Mouse (Mus musculus) megakaryocyte, embryonic 14.5 days (primary cell): ENCODE measurements around the gene Runx3. TPM values are rescaled to one million over a fixed set of nuclear protein-coding genes. Genes with fewer than 3 reads are reported as not detected.

Source experiments
- H3K27me3 ChIP-seq: replicated peaks from 2 replicates; pipeline ENCODE3; 2012; ENCODE audit warnings: inconsistent platforms
- H3K36me3 ChIP-seq: replicated peaks from 2 replicates; pipeline ENCODE3; 2012; ENCODE audit warnings: low read length, inconsistent platforms, mixed read lengths
- H3K4me1 ChIP-seq: 2 replicates; pipeline ENCODE4 v1.6.1; 2012; ENCODE audit warnings: inconsistent platforms
- H3K4me3 ChIP-seq: replicated peaks from 2 replicates; pipeline ENCODE3; 2012; ENCODE audit warnings: moderate library complexity, mild to moderate bottlenecking, inconsistent platforms
- H3K9me3 ChIP-seq: 2 replicates; pipeline ENCODE4 v1.6.1; 2012; ENCODE audit warnings: inconsistent platforms
- FLI1 ChIP-seq: IDR thresholded peaks from 2 replicates; pipeline ENCODE4 v1.6.1; 2012; ENCODE audit warnings: low read length, inconsistent platforms, mixed read lengths
- GATA1 ChIP-seq: IDR thresholded peaks from 3 replicates; pipeline ENCODE4 v1.6.1; 2012; ENCODE audit warnings: mixed read lengths, low read length, inconsistent platforms, borderline replicate concordance
- polyA plus RNA-seq: library from polyadenylated mRNA; stranded (reverse); fragments of >175 nt; gene quantifications from 2 replicates; pipeline ENCODE4 v1.2.3, GENCODE M21; 2012; ENCODE audit warnings: low replicate concordance; ENCODE audit not compliant: insufficient read depth

Gene Runx3
- polyA plus RNA-seq, 1 experiment = 128 TPM

DNA sequence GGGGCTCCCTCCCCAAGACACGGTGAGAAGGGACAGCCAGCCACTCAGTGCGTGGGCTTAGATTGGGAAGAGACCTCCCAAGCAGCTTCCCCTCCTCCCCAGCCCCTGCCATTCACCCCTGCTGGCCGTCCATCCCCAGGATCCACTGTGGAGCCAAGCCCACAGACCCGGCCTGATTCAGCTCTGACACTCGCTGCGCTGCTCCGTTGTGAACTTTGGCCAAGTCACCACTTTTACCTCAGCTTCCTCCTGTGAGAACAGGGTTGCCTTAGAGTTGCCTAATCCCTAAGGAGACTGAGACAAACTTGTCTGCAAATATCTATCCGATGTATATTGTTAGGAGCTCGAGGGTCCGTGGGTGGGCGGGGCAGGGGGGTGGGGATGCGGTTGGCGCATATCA, 21.3 kb downstream of the Runx3 start:
- TF ChIP-seq GATA1 (no peak), FLI1 (no peak)
- Histone ChIP-seq H3K9me3 (no peaks in the 10 kb centered on the region), H3K4me1 (peaks cover 99% of the 10 kb centered on the region), H3K27me3 (no peaks in the 10 kb centered on the region), H3K36me3 (peaks cover 97% of the 10 kb centered on the region), H3K4me3 (peak overlapping the region; percentile 35)

DNA sequence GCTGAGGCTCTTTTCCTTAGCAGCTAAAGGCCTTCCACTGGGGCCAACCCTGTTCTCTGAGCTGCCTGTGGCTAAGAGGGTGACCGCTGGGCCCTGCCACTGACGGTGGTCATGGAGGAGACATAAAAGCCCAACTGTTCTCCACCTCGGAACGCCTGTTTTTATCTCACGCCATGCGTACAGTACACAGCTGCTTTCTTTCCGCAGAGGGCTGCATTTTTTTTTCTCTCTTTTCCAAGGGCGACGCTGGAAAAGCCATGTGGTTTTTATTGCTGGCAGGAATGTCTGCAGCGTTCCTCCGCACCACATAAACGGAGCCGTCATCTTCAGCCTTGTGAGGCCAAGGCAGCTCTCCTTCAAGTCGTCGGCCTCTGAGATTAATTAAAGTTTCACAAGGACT, 26.3 kb downstream of the Runx3 start:
- H3K9me3 ChIP-seq = no peaks in the 10 kb centered on the region
- no peak overlapping the region for H3K4me3 ChIP-seq
- peaks cover 87% of the 10 kb centered on the region for H3K36me3 ChIP-seq
- H3K4me1 ChIP-seq = peaks cover 99% of the 10 kb centered on the region
- TF ChIP-seq GATA1 (no peak), FLI1 (no peak)
- H3K27me3 ChIP-seq = no peaks in the 10 kb centered on the region

GRCm38 (mm10) chr4:135148660-135149059, 28.2 kb downstream of the Runx3 start:
- H3K4me1 ChIP-seq = peaks cover 95% of the 10 kb centered on the region
- H3K27me3 ChIP-seq = no peaks in the 10 kb centered on the region
- H3K9me3 ChIP-seq = no peaks in the 10 kb centered on the region
- H3K4me3 ChIP-seq = no peak overlapping the region
- H3K36me3 ChIP-seq = peaks cover 73% of the 10 kb centered on the region
- no peak for TF ChIP-seq GATA1
- no peak for TF ChIP-seq FLI1

GRCm38 (mm10) chr4:135150031-135150801, 29.8 kb downstream of the Runx3 start:
- no peaks in the 10 kb centered on the region for H3K27me3 ChIP-seq
- peak overlapping the region; percentile 96 for H3K4me3 ChIP-seq
- peaks cover 95% of the 10 kb centered on the region for H3K4me1 ChIP-seq
- H3K36me3 ChIP-seq = peaks cover 68% of the 10 kb centered on the region
- H3K9me3 ChIP-seq = no peaks in the 10 kb centered on the region
- no peak for TF ChIP-seq FLI1
- no peak for TF ChIP-seq GATA1

- Histone ChIP-seq H3K4me1 (peaks cover 93% of the 10 kb centered on the region), H3K36me3 (peaks cover 67% of the 10 kb centered on the region), H3K9me3 (no peaks in the 10 kb centered on the region), H3K4me3 (peak overlapping the region; percentile 96), H3K27me3 (no peaks in the 10 kb centered on the region)
- TF ChIP-seq FLI1 = no peak
- TF ChIP-seq GATA1 = no peak
Observed at GRCm38 (mm10) chr4:135151111-135151987, 30.9 kb downstream of the Runx3 start.

DNA sequence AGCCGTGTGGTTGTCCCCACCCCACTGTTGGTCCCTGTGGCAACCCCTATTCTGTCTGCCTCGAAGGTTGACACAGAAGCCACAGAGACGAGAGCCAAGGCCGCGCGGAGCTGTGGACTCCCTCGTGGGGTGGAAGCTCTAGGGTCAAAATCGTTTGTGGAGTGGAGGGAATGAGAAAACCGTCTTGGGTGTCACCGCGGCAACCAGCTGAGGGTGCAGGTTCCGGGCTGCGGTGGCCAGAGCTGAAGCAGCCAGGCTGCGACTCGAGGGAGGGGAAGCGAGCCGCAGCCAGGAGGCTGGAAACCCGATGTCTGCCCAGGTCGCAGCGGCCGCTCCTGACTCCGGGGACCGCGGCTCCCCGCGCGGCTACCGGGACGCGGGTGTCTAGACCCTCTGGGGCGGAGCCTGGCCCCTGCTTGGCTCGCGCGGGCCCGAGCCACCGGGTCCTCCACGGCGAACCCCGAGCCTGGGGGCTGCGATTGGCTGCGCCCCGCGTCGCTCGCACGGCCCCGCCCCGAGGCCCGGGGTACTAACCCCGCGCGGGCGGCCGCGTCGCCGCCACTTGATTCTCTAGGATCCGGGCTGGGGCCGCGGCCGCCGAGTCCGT, 31.6 kb downstream of the Runx3 start:
- TF ChIP-seq GATA1 (no peak), FLI1 (no peak)
- Histone ChIP-seq H3K4me3 (peak overlapping the region; percentile 96), H3K9me3 (no peaks in the 10 kb centered on the region), H3K4me1 (peaks cover 93% of the 10 kb centered on the region), H3K36me3 (peaks cover 67% of the 10 kb centered on the region), H3K27me3 (no peaks in the 10 kb centered on the region)

DNA sequence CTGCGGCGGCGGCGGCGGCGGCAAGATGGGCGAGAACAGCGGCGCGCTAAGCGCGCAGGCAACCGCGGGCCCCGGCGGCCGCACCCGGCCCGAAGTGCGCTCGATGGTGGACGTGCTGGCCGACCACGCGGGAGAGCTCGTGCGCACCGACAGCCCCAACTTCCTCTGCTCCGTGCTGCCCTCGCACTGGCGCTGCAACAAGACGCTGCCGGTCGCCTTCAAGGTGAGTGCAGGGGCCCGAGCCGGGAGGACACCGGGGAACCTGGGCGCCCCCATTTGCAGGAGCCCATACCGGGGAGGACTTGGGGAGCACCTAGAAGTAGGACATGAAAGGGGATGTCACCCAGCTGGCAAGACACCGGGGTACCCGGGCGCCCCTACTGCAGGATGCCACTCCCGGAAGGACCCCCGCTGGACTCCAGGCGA, 32.4 kb downstream of the Runx3 start:
- no peaks in the 10 kb centered on the region for H3K9me3 ChIP-seq
- TF ChIP-seq GATA1 = no peak
- TF ChIP-seq FLI1 = no peak
- peaks cover 67% of the 10 kb centered on the region for H3K36me3 ChIP-seq
- peak overlapping the region; percentile 96 for H3K4me3 ChIP-seq
- H3K4me1 ChIP-seq = peaks cover 93% of the 10 kb centered on the region
- H3K27me3 ChIP-seq = no peaks in the 10 kb centered on the region

- H3K4me3 ChIP-seq = peak overlapping the region; percentile 96
- H3K27me3 ChIP-seq = no peaks in the 10 kb centered on the region
- H3K4me1 ChIP-seq = peaks cover 93% of the 10 kb centered on the region
Observed at GRCm38 (mm10) chr4:135153260-135154088, 33.0 kb downstream of the Runx3 start.

More at GRCm38 (mm10) chr4:135153260-135154088, 33.0 kb downstream of the Runx3 start:
- Histone ChIP-seq H3K9me3 (no peaks in the 10 kb centered on the region), H3K36me3 (peaks cover 67% of the 10 kb centered on the region)
- TF ChIP-seq FLI1 = no peak
- no peak for TF ChIP-seq GATA1
